Mouse (Mus musculus): ENCODE results near the gene C1qtnf1.

Gene C1qtnf1

DNA sequence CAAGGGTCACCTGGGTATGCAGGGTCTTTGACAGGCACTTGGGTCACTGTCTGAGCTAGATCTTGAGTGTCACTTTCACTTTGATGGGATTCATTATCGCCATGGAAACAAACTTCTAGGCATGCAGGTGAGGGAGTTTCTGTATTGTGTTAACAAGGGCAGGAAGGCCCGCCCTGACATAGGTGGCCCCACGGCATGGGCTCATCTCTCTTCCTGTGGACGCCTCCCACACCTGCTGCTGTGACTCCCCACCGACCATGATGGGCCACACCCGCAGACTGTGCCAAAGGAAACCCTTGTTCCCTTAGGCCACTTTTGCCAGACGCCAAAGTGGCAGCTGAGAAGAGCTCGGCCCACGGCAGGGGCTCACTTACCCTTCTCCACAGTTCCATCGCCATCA, 17.5 kb upstream of the C1qtnf1 start:
- no peak for DNase-seq (ENCODE audit: low spot score in 2 of 2)

DNA sequence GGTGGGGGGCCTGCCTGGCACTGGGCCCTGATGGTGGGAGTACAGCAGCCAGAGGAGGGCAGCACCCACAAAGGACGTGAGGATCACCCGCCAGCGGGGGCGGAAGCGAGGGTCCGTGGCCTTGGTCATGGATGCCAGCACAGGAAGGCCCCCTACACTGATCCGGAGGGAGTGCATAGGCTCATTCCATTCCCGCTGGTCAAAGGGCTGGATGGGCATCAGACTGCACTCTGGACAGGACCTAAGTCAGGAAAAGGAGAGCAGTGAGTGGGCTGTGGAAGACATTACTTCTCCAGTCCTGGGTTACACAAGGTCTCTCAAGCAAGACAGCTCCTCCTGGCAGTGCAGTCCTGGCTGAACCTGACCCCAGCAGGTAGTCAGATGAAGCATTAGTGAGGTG, 16.7 kb upstream of the C1qtnf1 start:
- DNase-seq (ENCODE audit: low spot score in 2 of 2) = no peak

DNA sequence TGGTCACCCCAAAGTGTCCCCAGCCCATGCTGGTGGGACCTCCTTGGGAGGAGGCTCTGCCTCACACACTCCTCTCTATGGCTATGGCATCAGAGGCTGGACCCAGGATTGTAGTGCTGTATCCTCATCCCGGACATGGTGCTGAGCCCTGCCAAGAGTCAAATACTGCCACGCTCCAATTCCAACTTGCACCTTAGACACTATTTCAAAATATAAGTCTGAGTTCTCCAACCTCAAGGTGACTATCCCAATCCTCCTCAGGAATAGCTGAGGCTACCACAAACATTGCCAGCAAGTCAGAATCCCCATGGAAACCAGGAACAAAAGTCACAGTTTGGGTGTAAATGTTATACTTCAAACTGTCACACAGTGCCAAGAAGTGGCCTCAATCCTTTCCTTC, 15.4 kb upstream of the C1qtnf1 start:
- no peak for DNase-seq (ENCODE audit: low spot score in 2 of 2)

DNA sequence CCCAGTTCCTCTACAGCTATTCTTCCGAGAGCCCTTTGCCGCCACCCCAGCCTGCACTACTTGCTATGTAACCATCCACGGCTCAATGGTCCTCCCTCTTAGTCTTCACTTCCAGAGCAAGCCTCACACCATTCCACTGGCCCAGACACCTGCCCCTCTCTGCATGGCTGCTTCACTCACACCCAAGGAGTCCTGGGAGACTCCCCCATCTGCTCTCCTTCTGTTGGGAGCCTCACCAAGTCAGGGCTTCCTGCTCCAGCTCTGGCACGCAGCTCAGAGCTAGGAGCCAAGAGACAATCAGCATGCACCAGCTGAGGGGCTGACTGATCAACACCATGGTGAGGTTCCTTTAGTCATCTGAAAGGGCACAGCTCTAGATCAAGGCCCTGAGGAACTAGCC, 14.9 kb upstream of the C1qtnf1 start:
- no peak for DNase-seq (ENCODE audit: low spot score in 2 of 2)

DNA sequence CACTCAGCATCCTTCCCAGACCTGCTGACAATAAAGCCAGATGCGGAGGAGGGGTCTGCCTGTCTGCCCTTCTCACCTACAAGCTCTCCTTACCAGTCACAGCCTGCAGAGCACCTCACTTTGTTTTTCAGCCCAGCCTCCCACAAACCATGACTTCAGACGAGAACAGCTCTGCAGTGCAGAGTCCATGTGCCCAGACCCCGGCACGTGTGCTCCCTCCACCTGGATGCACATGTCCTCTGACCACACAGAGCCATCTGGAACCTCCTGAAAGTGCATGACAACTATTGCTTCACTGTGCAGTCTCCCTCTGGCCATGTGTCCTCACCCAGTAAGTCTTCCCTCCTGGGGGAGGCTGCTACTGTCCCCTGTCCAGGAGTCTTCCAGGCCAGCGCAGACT, 13.7 kb upstream of the C1qtnf1 start:
- DNase-seq (ENCODE audit: low spot score in 2 of 2) = no peak

DNA sequence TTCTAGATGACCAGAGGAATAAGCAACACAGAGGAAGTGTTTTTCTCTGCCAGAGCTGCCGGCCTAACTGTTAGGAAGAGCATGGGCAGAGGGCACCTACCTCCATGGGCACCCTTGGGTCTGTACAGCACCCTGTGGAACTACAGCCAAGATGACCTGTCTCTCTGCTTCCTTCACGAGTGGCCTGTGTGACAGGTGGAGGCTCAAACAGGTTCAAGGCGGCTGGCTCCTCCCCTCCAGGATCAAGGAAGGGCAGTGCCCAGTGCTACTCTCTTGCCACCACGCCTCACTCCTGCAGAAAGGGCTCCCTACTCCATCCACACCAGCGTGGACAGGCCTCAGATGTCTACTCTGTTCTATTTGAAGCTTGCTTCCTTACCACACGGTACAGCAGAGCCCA, 12.4 kb upstream of the C1qtnf1 start:
- no peak for DNase-seq (ENCODE audit: low spot score in 2 of 2)

DNA sequence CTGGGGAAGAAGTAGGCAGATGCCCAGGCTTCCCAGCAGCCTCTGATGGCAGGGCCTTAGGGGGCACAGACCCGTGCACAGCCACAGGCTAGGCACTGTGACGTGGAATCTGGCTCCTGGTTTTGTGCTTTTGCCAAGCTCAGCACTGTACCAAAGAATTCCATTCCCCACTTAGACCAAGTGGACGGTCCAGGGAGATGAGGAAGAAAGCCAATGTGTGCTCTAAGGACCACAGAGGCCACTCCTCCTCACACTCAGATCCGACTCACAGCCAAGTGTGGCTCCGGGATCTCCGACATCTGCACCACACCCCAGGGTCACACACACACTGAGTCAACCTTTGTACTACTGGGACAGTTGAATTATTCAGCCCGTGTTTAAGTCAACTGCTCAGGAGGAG, 12.0 kb upstream of the C1qtnf1 start:
- no peak for DNase-seq (ENCODE audit: low spot score in 2 of 2)

DNA sequence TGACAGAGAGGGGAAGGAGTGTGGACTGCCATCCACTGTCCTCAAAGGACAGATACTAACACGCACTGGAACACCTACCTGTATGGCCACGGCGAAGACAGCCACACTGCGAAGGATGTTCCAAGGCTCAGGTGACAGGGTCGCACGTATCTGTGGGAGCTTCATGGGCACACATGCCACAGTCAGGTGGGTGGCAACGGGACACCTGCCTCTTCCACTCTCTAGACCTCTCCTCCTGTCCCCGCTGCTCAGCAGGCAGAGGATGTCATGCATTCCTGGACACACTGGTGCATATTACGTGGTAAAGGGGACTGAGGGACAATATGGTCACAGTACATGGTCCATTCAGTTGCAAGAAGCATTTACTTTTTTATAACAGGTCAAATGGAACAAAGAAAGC, 10.5 kb upstream of the C1qtnf1 start:
- no peak for DNase-seq (ENCODE audit: low spot score in 2 of 2)

DNA sequence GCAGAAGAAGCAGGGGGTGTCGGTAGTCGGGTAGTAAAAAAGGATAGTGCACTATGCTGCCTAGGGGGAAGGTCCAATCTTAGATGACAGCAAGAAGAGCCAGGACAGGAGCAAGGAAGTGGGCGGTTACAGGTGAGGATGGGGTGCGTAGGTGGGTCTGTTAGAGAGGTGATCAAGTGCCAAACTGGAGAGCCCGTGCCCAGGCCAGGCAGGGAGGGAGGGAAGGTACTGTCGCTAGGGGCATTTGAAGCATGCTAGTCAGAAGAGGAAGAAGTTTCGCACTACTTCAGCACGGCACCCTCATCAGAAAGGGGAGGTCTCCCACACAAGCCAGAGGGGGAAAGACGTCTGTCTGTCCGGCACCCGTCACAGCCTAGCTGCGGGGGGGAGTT, 9.6 kb upstream of the C1qtnf1 start:
- DNase-seq (ENCODE audit: low spot score in 2 of 2) = no peak

DNA sequence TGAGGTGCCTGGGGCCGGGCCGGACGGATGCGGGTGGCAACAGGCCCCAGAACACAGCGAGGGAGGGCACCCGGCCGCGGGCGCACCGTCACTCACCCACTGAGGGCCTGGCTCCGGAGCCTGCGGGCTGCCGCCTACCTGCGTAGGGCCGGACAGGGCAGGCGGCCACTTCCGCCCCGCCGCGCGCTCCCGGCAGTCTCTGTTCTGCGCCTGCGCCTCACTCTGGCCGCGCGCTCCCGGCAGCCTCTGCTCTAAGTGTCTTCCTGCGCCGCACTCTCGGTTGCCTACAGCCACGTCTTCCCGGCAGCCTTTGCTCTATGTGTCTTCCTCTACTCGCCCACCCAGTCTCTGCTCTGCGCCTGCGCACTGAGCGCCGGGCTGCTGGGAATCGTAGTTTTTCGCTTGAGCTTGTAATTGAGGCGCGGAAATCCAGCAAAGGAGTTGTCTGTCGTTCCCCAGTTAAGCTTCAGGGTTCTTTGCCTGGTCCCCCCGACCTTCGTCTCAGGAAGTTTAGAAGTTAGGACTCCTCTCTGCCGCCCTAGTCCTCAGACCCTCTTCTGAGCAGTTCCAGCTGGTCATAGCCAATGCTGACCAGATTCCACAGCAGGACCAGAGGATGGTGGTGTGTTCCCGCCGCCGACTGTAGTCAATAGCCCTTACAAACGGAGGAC, 9.0 kb upstream of the C1qtnf1 start, which contains the start of gene Cant1:
Gene Cant1, minus strand, starts transcription at position 253 of the 671 bp plus-strand sequence.
- DNase-seq (ENCODE audit: low spot score in 2 of 2) = peak; percentile 96 to 98

DNA sequence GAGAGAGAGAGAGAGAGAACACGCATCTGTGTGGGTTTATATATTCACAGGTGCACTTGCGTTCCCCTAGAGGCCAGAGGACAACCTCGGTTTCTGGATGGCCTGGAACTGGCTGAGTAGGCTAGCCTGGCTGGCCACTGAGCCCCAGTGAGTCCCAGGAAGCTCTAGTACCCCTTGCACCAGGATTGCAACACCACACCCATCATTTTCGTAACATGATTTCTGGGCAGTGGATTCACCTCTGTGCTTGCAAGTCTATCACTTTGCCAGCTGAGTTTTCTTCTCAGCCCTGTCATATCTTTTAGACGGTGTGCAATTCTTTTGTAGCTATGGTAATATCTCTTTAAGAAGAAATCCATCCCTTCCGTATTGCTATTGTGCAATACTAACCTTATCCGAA, 7.7 kb upstream of the C1qtnf1 start:
- no peak for DNase-seq (ENCODE audit: low spot score in 2 of 2)

DNA sequence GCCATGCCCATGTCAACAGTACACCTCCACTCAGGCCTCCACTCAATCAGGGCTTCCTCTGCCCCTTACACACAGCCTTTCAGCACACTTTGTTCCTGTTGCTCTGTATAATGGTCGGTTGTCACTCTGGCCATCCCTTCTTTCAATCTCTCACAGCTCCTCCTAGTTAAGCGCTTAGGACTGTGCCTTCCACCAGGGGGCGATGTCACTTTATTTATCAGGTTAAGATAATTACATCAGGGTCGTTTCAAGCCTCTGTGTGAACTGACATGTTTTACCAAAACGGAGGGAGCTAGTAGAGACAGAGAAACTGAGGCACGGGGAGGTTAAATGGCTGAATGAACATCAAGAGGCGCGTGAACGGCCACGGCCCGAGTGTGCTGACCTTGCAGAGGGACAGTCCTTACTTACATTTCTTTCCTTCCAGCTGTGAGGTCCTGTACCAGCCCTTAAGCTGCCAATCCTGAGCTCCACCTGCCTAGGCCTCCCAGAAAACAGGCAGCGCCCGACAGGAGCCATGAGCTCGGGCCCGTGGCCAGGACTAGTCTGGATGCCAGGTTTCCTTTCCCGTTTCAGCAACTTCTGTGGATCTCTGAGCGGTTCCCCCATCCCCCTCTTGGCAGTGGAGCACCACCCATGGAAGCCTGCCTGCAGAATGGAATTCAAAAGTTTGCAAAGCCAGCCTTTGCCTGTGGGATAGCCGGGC, 4.6 kb upstream of the C1qtnf1 start:
- DNase-seq (ENCODE audit: low spot score in 2 of 2) = peak; percentile 59 to 89

DNA sequence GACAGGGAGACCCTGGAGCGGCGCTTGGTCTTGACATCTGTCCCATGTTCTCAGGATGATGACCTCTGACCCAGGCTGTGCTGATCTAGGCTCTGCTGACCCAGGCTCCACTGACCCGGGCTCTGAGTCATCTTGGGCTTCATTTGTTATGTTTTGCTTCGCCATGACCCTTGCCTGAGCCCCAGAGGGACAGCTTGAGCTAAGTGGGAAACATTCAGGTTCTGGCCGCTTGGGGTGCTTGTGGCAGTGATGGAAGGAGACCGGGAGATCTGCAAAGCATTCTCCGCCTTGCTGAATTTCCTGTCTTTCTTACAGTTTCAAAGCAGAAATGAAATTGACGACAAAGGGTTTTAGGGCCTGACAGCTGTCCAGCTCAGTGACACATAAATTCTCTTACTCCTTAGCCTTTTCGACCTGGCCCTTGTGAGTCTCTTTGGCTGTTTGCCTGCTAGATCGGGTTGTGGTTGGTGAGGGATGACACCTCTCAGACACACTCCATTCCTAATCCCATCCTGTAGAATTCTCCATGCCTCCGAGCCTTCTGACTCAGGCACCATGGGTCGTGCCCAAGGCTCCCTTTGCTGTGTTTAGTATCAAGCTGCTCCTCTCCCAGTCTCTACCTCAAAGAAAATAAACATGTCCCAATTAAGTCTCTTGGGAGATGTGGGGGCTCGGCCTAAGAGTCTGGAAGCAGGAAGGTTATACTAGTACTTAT, 3.2 kb upstream of the C1qtnf1 start:
- DNase-seq (ENCODE audit: low spot score in 2 of 2) = no peak

DNA sequence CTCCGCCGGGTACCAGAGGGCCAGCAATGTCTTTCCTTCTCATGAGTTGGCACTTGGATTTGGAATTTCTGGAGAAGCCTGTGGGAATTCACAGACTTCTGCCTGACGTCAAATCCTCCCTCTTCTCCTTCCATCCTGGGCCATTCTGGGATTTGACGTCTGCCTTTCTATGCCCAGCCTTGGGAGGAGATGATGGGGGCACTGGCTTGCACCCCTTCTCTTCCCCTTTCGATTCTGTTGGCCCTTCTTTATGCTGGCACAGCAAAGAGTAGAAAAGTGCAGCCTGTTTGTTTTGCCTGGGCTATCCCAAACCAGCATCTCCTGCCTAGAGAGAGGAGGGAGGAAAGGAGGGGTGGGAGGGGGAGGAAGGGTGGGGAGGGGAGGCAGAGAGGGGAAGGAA, 1.2 kb upstream of the C1qtnf1 start:
- DNase-seq (ENCODE audit: low spot score in 2 of 2) = no peak

DNA sequence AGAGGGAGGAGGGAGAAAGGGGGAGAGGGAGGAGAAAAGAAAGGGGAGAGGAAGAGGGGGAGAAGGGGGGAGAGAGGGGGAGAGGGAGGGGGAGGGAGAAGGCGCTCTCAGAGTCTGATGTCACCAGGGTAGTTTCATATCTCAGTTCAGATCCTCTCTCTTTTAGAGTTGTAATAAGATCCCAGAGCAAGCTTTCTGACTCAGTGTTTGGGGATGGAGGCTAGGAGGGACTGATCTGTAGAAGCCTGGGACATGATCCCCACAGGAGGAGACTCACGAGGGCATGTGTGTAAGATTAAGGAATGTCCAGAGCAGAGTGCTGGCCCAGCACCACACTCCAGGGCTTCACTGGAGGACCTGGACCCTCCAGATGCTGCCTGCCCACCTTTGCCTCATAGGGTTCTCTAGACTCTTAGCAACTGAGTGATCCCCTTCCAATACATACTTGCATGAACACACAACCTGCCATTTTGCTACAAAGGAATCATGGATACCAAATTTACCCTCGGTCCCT, 680 bp upstream of the C1qtnf1 start:
- DNase-seq (ENCODE audit: low spot score in 2 of 2) = no peak

DNA sequence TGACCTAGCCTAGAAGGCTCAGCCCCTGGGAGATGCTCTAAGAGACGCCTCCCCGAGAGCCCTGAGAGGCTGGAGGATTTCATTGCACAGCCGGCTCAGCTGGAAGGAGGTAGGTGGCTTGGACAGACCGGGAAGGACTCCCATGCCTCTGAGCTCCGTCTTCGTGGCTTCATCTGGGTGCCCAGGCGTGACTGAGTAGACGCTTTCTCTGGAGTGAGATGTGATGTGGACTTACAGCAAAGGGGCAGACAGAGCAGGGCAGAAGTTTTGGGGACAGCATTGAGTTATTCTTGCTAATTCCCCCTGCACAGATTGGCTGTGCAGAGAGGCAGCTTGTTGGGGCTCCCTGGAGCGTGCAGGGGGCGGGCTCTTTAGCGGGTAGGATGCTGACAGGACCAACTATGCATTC, 461 bp downstream of the C1qtnf1 start:
- no peak for DNase-seq (ENCODE audit: low spot score in 2 of 2)

DNA sequence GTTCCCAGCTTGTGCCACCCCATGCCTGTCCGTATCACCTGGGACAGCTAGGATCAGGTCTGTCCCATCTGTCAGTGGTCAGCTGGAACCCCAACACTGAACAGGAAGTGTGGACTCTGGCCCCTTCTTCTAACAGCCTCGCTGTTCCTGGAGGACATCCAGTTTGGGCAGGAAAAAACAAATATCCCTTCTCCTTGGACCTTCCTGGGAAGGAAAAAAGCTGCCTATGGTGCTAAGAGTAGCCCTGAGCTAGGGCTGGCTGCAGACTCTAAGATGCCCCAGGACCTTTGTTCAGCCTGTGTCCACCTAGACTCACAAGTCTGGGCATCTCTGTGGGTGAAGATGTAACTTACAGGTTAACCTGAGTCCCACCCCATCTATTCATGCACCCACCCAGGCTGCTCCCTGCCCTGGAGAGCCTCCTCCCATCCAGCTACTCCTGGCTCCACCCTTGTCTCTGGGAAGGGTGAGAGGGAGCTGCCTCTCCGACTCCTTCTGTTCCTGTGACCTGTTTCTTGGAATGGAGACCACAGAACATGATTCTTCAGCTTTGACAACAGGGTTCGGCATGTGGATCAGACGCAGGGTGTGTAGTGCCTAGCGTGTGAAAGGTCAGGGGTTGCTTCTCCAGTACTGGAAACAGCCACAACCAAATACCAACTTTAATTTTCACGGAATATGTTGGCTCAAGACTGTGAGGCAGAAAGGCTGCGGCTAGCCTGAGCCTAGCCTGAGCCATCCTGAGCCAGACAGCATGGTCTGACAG, 1.1 kb downstream of the C1qtnf1 start:
- DNase-seq (ENCODE audit: low spot score in 2 of 2) = no peak

DNA sequence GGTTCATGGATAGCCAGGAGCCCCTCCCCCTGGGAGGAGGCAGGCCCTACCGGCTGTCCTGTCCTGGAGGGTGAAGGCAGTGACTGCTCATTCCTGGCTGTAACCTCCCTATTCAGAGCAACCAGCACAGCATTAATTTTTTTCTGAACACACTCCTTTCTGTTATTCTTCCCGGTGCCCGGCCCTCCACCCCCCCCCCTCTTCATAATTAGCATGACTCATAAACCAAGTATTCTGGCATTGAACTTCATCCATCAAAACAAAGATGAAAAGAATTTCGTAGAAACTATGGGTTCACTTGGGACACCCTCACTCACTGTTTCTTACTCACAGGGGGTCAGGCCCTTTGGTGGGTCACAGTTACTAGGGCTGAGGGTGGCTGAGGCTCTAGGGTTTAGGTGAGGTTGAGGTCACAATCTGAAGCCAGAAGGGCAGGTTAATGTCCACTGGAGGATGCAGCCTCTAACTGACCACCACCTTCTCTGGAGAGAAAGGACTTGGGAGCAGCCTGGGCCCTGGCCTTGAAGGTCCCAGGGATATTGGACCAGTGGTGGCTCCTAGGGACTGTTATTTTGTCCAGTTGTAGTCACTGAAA, 2.4 kb downstream of the C1qtnf1 start:
- DNase-seq (ENCODE audit: low spot score in 2 of 2) = no peak

DNA sequence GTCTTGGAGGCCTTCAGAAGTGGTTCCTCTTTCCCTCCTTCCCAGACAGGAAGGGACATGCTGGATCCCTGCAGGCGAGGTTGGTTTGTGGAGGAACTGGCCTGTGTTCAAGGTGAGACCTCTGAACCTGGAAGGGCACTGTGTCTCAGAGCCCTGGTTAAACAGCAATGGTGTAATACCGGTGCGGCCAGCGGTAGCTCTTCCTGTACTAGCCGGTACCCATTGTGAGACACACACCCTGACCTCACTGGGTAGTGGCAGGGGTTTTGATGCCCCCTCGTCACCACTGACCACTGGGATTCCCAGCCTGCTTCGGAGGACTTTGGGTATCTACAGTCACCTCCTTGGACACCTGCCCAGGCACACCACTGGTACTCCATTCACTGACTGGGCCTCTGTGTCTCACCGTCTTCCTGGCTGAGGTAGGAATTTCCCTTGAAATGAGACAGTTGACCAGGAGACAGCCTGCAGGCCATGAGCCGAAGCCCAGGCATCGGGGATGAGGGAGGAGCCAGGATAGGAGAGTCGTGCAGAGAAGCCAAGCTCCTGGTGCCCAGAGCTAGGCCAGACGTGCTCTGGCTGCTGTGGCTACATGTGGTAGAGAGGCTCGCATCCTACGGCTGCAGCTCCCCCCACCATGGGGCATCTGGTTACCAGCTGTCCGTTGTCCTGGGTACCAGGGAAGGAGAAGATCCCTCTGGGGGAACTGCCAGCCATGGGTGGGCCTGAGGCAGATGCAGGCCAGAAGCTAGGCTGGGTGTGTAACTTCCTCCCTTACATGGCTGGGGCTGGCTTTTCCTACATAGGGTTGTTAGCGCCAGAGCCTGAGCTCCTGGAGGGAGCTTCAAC, 3.3 kb downstream of the C1qtnf1 start:
- DNase-seq (ENCODE audit: low spot score in 2 of 2) = no peak

DNA sequence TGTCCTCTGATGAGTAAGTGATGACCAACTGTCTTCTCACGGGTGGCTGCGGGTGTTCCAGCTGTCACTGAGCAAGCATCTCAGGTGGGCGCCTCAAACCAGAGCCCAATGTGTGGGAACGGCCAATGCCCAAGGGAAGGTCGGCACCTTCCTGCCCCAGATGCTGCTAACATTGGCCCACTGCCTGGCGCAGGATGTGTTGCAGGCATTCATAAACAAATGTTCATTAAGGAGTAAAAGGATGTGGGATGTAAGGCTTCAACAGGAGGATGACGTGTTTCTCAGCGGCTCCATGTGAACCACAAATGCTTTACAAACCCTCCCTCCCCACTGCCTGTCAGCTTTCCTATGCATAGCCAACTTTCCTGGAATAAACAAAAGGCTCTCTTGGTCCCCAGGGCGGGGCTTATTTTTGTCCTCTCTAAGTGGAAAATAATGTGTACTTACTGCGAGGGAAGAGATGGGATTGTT, 5.4 kb downstream of the C1qtnf1 start:
- no peak for DNase-seq (ENCODE audit: low spot score in 2 of 2)

DNA sequence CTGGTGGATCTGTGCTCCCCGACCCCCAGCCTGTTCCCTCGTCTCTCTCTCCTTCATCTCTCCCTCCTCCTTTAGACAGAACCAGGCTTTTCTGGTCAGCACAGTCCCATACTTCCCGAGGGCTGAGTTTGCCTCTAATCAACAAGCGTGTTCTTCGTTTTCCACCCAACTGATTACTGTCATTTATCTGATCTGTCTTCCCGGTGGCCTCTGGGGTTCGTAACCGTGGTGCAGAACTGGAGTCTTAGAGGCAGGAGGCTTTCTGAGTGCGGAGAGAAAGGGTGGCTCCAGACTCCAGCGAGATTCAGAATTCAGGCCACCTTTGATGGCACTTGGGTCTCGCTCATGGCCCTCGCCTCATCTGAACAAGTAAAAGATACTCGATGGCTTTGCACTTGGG, 6.1 kb downstream of the C1qtnf1 start:
- DNase-seq (ENCODE audit: low spot score in 2 of 2) = no peak
